9 mouse cellular contexts compared by ENCODE assay signal in genomic region chr4:150544652-150545258, GRCm38 (mm10).
DNase-seq lines count a peak whose midpoint lies in the region; ATAC-seq and TF ChIP-seq lines count a peak whose summit lies in the region.
"Had no signal": no experiment of that assay in that cellular context is flagged by ENCODE, and none has a peak within 500 bp of the region (broad histone marks: within the 10 kb centered on the region; RNA-seq: fewer than 3 reads in every experiment).

No protein-coding gene starts in this region.

- 0 out of 2 replicates have a peak, but pooled peaks cover 2% of the 10 kb centered on the region for H3K36me3 ChIP-seq in stomach, embryonic 14.5 days (ENCODE audit: control insufficient read depth, insufficient read depth, low read length)

- WGBS in stomach, embryonic 14.5 days: 67% methylated on average over 10 of the region's 10 CpGs

- peak; percentile 46 for DNase-seq in layer of hippocampus, adult 2 months (ENCODE audit: low spot score in 2 of 2)
- DNase-seq in layer of hippocampus, postnatal 10 days (ENCODE audit: low spot score in 2 of 2): no peak
- DNase-seq in Patski (ENCODE audit: low read depth, low spot score): no peak
- peak; percentile 62 for DNase-seq in gastrocnemius, adult 2 months
- DNase-seq in kidney, adult 18-20 months: peak; percentile 38
- peak; percentile 59 for DNase-seq in lung, postnatal 14 days
- DNase-seq in embryo, embryonic 10 days (ENCODE audit: low spot score): no peak

- no peaks in the 10 kb centered on the region for H3K9me3 ChIP-seq in stomach, embryonic 14.5 days (ENCODE audit: control insufficient read depth, low read depth, low read length)
- H3K9me3 ChIP-seq: midbrain, embryonic 12.5 days had no signal

- no peak overlapping the region for H3K4me2 ChIP-seq in stomach, embryonic 14.5 days (replicated peaks; ENCODE audit: low read depth, low read length)
- H3K4me2 ChIP-seq: midbrain, embryonic 12.5 days had no signal

- in situ Hi-C loops in Patski (cut with MboI; ENCODE audit: low pct_unique_long_range_greater_than_20kb): no loop called here

- no peak overlapping the region for H3K9ac ChIP-seq in stomach, embryonic 14.5 days (replicated peaks; ENCODE audit: low read depth, low read length)
- H3K9ac ChIP-seq: midbrain, embryonic 12.5 days had no signal

- TF ChIP-seq CTCF in layer of hippocampus, adult 2 months (conservative IDR thresholded peaks at IDR 0.05): no peak
- no peak for TF ChIP-seq CTCF in Patski (IDR thresholded peaks at IDR 0.05)
- no peak for TF ChIP-seq CTCF in gastrocnemius, adult 2 months (IDR thresholded peaks at IDR 0.05)

- POLR2A ChIA-PET in Patski (lab: Charles Lee): interaction anchor here (0.9 to 1.3 kb wide), 3 partner anchors 25 to 56 kb away, joined by 3 read pairs; no protein-coding TSS in a partner anchor

- CTCF ChIA-PET in Patski (lab: Charles Lee): interaction anchor here (1.5 kb wide), 1 partner anchor 26 kb away, joined by 3 read pairs; no protein-coding TSS in a partner anchor

- no peak overlapping the region for H3K4me3 ChIP-seq in layer of hippocampus, adult 2 months
- H3K4me3 ChIP-seq in gastrocnemius, adult 2 months: peak overlapping the region; percentile 53
- H3K4me3 ChIP-seq in stomach, embryonic 14.5 days (ENCODE audit: low read depth, low read length): no peak overlapping the region
- H3K4me3 ChIP-seq: midbrain, embryonic 12.5 days had no signal

- ATAC-seq in Patski: peak; percentile 97
- no peak for ATAC-seq in stomach, embryonic 14.5 days (ENCODE audit: insufficient number of reproducible peaks, insufficient read depth, low FRiP score, low read depth)

- peak overlapping the region; percentile 83 for H3K27ac ChIP-seq in layer of hippocampus, adult 2 months
- peak overlapping the region; percentile 80 for H3K27ac ChIP-seq in gastrocnemius, adult 2 months
- peak overlapping the region; percentile 41; the same call in 1 of the 2 replicates for H3K27ac ChIP-seq in stomach, embryonic 14.5 days (ENCODE audit: low read length)
- H3K27ac ChIP-seq: midbrain, embryonic 12.5 days had no signal

- H3K27me3 ChIP-seq in Patski: no peaks in the 10 kb centered on the region
- H3K27me3 ChIP-seq in stomach, embryonic 14.5 days (ENCODE audit: control insufficient read depth, insufficient read depth, low read length): no peaks in the 10 kb centered on the region
- H3K27me3 ChIP-seq: midbrain, embryonic 12.5 days had no signal

- intact Hi-C loops in gastrocnemius, adult 2 months (cut with DNase I): no loop called here

- 0 out of 2 replicates have a peak, but pooled peaks cover 8% of the 10 kb centered on the region for H3K4me1 ChIP-seq in stomach, embryonic 14.5 days (ENCODE audit: control insufficient read depth, insufficient read depth, low read length)

Comparison
In these comparisons a context has a peak if more than half of its experiments do, and no peak if none do; other contexts are left out.
1. DNase-seq: peak in layer of hippocampus, adult 2 months (2 of 2), gastrocnemius, adult 2 months (single experiment), kidney, adult 18-20 months (single experiment) and lung, postnatal 14 days (single experiment); none in layer of hippocampus, postnatal 10 days (0 of 2), Patski (single experiment) and embryo, embryonic 10 days (single experiment).
2. Peak in every context shown above with its lines, with median percentiles within 50 percentile points of each other: H3K27ac ChIP-seq.